Mouse (Mus musculus) midbrain, embryonic 12.5 days (tissue): ENCODE measurements around the gene Ccer2. TPM values are rescaled to one million over a fixed set of nuclear protein-coding genes. Genes with fewer than 3 reads are reported as not detected.
A peak's percentile ranks its signal among the peaks of the same experiment; 100 is the strongest.

Experiments used
- ATAC-seq: fragments of 200-750 bp; cut with Nextera tagmentation; 2 replicates; pipeline ENCODE4 v1.8.0; 2017; ENCODE audit warnings: low read depth, moderate TSS enrichment, moderate library complexity; ENCODE audit not compliant: low FRiP score
- H3K27ac ChIP-seq: fragments of 300-500 bp; sonication (generic); replicated peaks from 2 replicates; pipeline ENCODE4 v1.5.1; 2016; ENCODE audit warnings: mild to moderate bottlenecking
- H3K27me3 ChIP-seq: fragments of 300-500 bp; sonication (generic); 2 replicates; pipeline ENCODE4 v1.6.1; 2016; ENCODE audit warnings: mild to moderate bottlenecking
- H3K36me3 ChIP-seq: fragments of 300-500 bp; sonication (generic); 2 replicates; pipeline ENCODE4 v1.6.1; 2016
- H3K4me1 ChIP-seq: fragments of 300-500 bp; sonication (generic); 2 replicates; pipeline ENCODE4 v1.6.1; 2016
- H3K4me2 ChIP-seq: fragments of 300-500 bp; sonication (generic); replicated peaks from 2 replicates; pipeline ENCODE4 v1.6.1; 2016; ENCODE audit warnings: mild to moderate bottlenecking, moderate library complexity
- H3K4me3 ChIP-seq: fragments of 300-500 bp; sonication (generic); 2 replicates; pipeline ENCODE4 v1.5.1; 2016; ENCODE audit warnings: mild to moderate bottlenecking
- H3K9ac ChIP-seq: fragments of 300-500 bp; sonication (generic); replicated peaks from 2 replicates; pipeline ENCODE4 v1.6.1; 2016; ENCODE audit warnings: mild to moderate bottlenecking, moderate library complexity
- H3K9me3 ChIP-seq: fragments of 300-500 bp; sonication (generic); 2 replicates; pipeline ENCODE4 v1.6.1; 2016; ENCODE audit warnings: mild to moderate bottlenecking
- WGBS: fragments of 180-500 bp; shearing (Covaris S2); methylation state at CpG from one replicate; pipeline ENCODE4 v1.1.7; 2016; 5-methylcytosine and 5-hydroxymethylcytosine counted together
- polyA plus RNA-seq: library from polyadenylated mRNA; unstranded; fragments of >200 nt; fragmentation: Nextera tagmentation; extraction: Ambion mirVana; gene quantifications from 2 replicates; pipeline ENCODE4 v1.2.1, GENCODE M21; 2016

Ccer2 gene
- not detected in 2 replicates for polyA plus RNA-seq

DNA sequence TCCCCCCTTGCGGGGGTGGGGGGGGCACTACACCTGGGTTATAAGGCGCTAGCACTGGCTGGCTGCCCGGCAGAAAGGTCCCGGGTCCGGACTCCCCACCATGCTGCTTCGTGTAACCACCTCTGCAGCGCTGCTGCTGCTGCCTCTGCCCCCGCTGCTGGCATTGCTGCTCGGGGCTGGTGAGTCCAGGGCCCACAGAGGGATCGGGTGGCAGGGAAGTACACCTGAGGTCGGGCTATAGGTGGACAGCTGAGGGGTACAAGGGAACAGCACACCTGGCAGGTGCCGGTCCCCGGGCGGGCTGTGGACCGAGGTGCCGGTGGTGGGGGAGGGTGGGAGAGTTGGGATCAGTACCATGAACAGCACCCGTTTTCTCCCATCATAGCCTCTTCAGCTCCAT lies at the start of gene Ccer2:
Gene Ccer2 (plus strand): TSS at position 96 of the 400 bp plus-strand sequence.
- no peak within 1 kb of the TSS for H3K27ac ChIP-seq
- H3K4me1 ChIP-seq, result peaks cover 7% of the 10 kb centered on the region
- peak within 1 kb of the TSS; percentile 17; the same call in 1 of the 2 replicates for H3K4me3 ChIP-seq
- H3K36me3 ChIP-seq, result peaks cover 46% of the 10 kb centered on the region
- H3K4me2 ChIP-seq, result peak within 1 kb of the TSS; percentile 46
- peaks cover 23% of the 10 kb centered on the region for H3K27me3 ChIP-seq
- H3K9ac ChIP-seq, result 0 out of 2 replicates have a peak within 1 kb of the TSS, but pooled peaks have one; percentile 31
- 0 out of 2 replicates have a peak, but pooled peaks have one; percentile 4 for ATAC-seq
- no peaks in the 10 kb centered on the region for H3K9me3 ChIP-seq
- WGBS, result 5% methylated on average over 13 of the region's 17 CpGs

DNA sequence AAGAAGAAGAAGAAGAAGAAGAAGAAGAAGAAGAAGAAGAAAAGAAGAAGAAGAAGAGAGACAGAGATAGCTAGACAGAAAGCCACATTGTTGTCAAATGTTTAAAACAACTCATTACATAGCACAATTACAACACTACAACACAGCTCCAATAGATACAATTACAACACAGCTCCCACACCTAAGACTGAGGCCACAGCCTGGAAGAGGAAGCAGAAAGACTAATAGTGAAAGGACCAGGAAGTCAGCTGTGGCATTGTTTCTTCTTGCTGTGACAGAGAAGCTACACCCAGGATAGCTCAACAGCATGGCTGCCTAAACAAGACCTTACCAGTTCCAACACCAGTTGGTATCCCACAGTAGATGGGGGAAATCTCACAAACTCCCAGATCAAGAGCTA lies 46.5 kb upstream of the Ccer2 start:
- Histone ChIP-seq H3K27ac (no peak overlapping the region), H3K4me1 (no peaks in the 10 kb centered on the region), H3K9me3 (no peaks in the 10 kb centered on the region), H3K4me2 (no peak overlapping the region), H3K9ac (no peak overlapping the region), H3K36me3 (no peaks in the 10 kb centered on the region), H3K27me3 (no peaks in the 10 kb centered on the region), H3K4me3 (no peak overlapping the region)
- ATAC-seq, result no peak

DNA sequence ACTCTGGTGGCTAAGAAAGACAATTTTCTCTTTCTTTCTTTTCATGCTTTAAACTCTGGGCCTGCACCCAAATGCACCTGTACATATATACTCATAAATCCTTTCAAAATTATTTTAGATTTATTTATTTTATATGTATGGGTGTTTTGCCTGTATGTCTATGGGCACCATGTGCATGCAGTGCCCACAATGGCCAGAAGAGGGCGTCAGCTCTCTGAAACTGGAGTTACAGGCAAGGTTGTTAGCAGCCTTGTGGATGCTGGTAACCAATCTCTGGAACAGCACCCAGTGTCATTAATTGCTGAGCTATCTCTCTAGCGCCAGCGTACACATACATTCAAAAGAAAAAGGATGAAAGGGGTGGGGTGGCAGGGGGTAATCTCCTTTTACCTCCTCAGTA lies 45.0 kb upstream of the Ccer2 start:
- WGBS, result 63% methylated on average over 3 of the region's 3 CpGs
- no peaks in the 10 kb centered on the region for H3K4me1 ChIP-seq
- ATAC-seq, result no peak

DNA sequence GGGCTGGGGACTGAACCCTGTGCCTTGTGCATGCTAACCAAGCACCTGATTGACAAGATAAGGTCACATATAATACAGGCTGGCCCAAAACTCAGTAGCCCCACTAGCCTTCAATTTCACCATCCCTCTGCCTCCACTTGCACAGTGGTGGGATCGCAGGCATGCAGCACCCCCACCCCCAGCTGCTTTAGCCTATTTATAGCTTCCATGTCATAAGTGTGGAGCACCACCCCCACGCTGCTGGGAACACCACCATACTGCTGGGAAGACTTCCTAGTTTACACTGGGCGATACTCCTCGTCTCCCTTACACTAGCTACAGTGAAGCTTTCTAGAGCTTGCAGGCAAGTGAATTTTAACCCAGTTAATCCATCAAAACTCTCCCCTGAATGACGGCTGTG lies 41.3 kb upstream of the Ccer2 start:
- no peaks in the 10 kb centered on the region for H3K9me3 ChIP-seq
- WGBS, result 89% methylated on average over 5 of the region's 5 CpGs
- no peak overlapping the region for H3K9ac ChIP-seq
- H3K27me3 ChIP-seq, result peaks cover 7% of the 10 kb centered on the region; the same call in 1 of the 2 replicates
- no peak for ATAC-seq
- peaks cover 8% of the 10 kb centered on the region; the same call in 1 of the 2 replicates for H3K4me1 ChIP-seq
- no peak overlapping the region for H3K27ac ChIP-seq
- H3K36me3 ChIP-seq, result no peaks in the 10 kb centered on the region
- H3K4me2 ChIP-seq, result no peak overlapping the region
- no peak overlapping the region for H3K4me3 ChIP-seq

More for the DNA sequence above, 45.0 kb upstream of the Ccer2 start:
- no peaks in the 10 kb centered on the region for H3K9me3 ChIP-seq
- H3K4me2 ChIP-seq, result no peak overlapping the region
- no peak overlapping the region for H3K27ac ChIP-seq
- no peak overlapping the region for H3K4me3 ChIP-seq
- no peak overlapping the region for H3K9ac ChIP-seq
- no peaks in the 10 kb centered on the region for H3K27me3 ChIP-seq
- no peaks in the 10 kb centered on the region for H3K36me3 ChIP-seq

DNA sequence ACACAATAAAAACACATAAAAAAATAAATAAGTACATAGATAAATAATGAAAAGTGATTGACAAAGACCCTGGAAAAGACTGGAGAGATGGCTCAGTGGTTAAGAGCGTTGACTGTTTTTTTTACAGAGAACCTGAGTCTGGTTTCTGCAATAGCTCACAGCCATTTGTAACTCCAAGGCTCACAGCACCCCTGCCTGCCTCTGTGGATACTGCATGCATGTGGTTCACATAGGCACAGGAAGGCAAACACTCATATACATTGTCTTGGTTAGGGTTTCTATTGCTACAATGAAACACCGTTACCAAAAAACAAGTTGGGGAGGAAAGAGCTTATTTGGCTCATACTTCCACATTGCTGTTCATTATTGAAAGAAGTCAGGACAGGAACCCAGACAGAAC lies 40.4 kb upstream of the Ccer2 start:
- Histone ChIP-seq H3K27me3 (peaks cover 7% of the 10 kb centered on the region; the same call in 1 of the 2 replicates), H3K4me1 (peaks cover 8% of the 10 kb centered on the region; the same call in 1 of the 2 replicates), H3K4me2 (no peak overlapping the region), H3K4me3 (no peak overlapping the region), H3K9ac (no peak overlapping the region), H3K9me3 (no peaks in the 10 kb centered on the region), H3K27ac (no peak overlapping the region), H3K36me3 (no peaks in the 10 kb centered on the region)
- no peak for ATAC-seq
- WGBS, result 90% methylated on average over 2 of the region's 2 CpGs

DNA sequence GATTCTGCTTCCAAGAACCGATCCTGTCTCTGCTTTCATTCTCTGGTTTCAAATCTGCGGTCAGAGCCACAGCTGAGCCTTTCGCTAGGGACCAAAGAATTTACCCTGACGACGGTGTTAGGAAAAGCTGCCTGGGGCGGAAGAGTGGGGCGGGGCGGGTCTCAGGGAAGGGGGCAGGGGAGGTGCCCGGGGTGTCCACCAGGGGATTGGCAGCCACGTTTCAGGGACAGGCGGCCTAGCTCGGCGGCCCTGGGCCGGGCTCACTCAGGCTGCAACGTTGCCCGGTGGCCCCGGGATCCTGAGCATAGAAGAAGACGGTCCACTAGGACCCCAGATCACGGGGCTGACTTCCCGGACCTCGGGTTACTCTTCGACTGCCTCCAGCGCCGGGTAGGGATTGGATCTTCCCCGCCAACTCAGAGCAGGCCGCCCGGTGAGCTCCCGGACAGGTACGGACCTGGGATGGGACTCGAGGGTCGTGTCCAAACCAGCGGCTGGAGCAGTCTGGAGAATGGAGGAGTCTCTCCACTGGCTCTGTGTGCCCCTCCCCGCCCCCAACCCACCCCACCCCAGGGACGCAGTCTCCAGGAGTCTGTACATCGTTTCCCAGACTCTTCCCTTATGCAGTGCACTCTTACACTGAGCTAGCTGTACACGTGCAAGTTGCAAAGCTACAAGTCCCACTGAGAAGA lies 39.2 kb upstream of the Ccer2 start, which contains the start of gene Fbxo17:
Gene Fbxo17 (plus strand): TSS at position 215 of the 692 bp plus-strand sequence.
- no peaks in the 10 kb centered on the region for H3K36me3 ChIP-seq
- H3K9me3 ChIP-seq, result no peaks in the 10 kb centered on the region
- peak within 1 kb of the TSS; percentile 61; the same call in 1 of the 2 replicates for H3K9ac ChIP-seq
- peak within 1 kb of the TSS; percentile 45 for H3K4me3 ChIP-seq
- H3K4me1 ChIP-seq, result peaks cover 8% of the 10 kb centered on the region; the same call in 1 of the 2 replicates
- peaks cover 7% of the 10 kb centered on the region; the same call in 1 of the 2 replicates for H3K27me3 ChIP-seq
- peak within 1 kb of the TSS; percentile 75 for H3K4me2 ChIP-seq
- 2% methylated on average over 36 of the region's 36 CpGs for WGBS
- peak; percentile 80; the same call in 1 of the 2 replicates for ATAC-seq
- no peak within 1 kb of the TSS for H3K27ac ChIP-seq

DNA sequence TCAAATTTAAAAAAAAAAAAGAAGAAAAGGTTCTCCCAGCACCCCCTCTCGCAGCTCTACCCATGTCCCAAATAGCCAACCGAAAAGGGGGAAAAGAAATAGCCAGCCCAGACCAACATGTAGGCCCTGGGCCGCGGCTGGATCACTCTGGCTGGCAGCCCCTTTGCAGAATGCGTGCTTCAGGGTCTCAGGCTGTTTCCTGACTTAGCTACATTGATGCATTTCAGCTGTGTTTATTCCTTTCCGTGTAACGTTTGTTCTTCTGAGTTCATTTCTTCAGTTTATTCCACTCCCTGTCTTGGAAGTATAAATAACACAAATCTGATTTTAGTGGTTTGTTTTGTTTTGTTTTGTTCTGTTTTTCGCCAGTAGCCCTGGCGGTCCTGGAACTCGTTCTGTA lies 38.2 kb upstream of the Ccer2 start:
- H3K9ac ChIP-seq, result no peak overlapping the region
- H3K9me3 ChIP-seq, result no peaks in the 10 kb centered on the region
- no peak overlapping the region for H3K4me3 ChIP-seq
- no peak overlapping the region for H3K27ac ChIP-seq
- H3K4me2 ChIP-seq, result no peak overlapping the region
- WGBS, result 90% methylated on average over 10 of the region's 10 CpGs
- H3K4me1 ChIP-seq, result peaks cover 8% of the 10 kb centered on the region; the same call in 1 of the 2 replicates
- H3K27me3 ChIP-seq, result peaks cover 7% of the 10 kb centered on the region; the same call in 1 of the 2 replicates
- ATAC-seq, result no peak
- no peaks in the 10 kb centered on the region for H3K36me3 ChIP-seq

DNA sequence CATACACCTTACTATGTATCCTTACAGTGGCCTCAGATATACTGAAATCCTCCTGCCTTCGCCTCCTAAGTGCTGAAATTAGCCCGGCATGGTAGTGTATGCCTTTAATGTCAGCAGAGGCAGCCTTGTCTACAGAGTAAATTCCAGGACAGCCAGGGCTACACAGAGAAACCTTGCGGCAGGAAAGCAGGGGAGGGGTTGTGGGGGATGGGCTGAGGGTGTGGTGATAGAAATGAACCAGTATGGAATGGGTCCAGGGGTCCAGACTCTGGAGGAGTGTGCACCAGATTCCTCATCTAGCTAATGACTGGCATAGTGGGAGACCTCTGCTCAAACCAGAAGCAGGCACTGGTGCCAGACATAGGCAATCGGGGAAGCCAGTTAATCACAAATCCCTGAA lies 36.8 kb upstream of the Ccer2 start:
- Histone ChIP-seq H3K27ac (no peak overlapping the region), H3K27me3 (peaks cover 7% of the 10 kb centered on the region; the same call in 1 of the 2 replicates), H3K4me3 (no peak overlapping the region), H3K9me3 (no peaks in the 10 kb centered on the region), H3K36me3 (no peaks in the 10 kb centered on the region), H3K4me2 (no peak overlapping the region), H3K4me1 (peaks cover 8% of the 10 kb centered on the region; the same call in 1 of the 2 replicates), H3K9ac (no peak overlapping the region)
- WGBS, result 72% methylated on average over 4 of the region's 4 CpGs
- no peak for ATAC-seq

DNA sequence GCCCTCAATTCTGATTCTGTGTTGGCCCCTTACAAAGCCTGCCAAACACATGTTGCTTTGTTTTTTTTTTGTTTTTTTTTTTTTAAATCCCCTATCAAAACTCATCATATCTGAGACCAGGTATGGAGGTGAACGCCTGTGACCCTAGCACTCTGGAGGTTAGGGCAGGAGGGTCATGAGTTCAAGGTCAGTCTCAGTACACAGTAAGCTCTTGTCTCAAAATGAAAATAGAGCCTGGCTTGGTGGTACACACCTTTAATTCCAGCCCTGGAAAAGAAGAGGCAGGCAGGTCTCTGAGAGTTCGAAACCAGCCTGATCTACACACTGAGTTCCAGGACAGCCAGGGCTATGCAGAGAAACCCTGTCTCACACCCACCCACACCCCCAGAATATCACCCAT lies 36.3 kb upstream of the Ccer2 start:
- H3K4me1 ChIP-seq, result peaks cover 8% of the 10 kb centered on the region; the same call in 1 of the 2 replicates
- no peaks in the 10 kb centered on the region for H3K9me3 ChIP-seq
- no peak overlapping the region for H3K4me2 ChIP-seq
- H3K27me3 ChIP-seq, result peaks cover 7% of the 10 kb centered on the region; the same call in 1 of the 2 replicates
- H3K27ac ChIP-seq, result no peak overlapping the region
- 86% methylated on average over 2 of the region's 2 CpGs for WGBS
- no peak for ATAC-seq
- H3K4me3 ChIP-seq, result no peak overlapping the region
- H3K9ac ChIP-seq, result no peak overlapping the region
- no peaks in the 10 kb centered on the region for H3K36me3 ChIP-seq

DNA sequence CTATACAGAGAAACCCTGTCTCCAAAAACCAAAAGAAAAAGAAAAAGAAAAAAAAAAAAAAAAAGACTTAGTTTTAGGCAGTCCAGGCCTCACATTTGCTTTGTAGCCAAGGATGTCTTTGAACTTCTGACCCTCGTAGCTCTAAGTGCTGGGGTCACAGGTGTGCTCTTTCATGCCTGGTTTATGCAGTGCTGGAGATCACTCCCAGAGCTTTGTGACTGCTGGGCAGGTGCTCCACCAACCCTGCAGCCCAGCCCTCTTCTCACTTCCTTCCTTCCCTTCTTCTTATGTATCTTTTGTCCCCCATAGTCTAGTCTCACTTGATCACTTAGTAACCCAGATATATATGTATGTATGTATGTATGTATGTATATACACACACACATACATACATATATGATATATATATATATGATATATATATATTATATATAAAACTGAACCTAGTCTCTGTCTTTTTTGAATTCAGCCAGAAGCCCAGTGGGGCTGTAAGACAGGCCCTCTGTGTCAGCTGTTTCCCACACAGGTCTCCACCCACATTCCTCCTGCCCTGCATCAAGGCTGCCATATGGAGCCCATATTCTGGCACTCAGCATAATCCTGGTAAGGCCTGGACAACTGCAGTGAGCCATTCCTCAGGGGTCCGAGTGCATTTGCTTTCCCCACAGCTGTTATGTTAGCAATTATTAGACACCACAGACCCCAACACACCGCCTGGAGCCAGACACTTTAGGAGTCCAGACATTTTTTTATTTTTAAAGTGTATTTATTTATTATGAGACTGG lies 35.0 kb upstream of the Ccer2 start:
- no peak for ATAC-seq
- no peak overlapping the region for H3K27ac ChIP-seq
- WGBS, result 77% methylated on average over 3 of the region's 3 CpGs
- no peaks in the 10 kb centered on the region for H3K36me3 ChIP-seq
- H3K4me3 ChIP-seq, result no peak overlapping the region
- peaks cover 7% of the 10 kb centered on the region; the same call in 1 of the 2 replicates for H3K27me3 ChIP-seq
- H3K9ac ChIP-seq, result no peak overlapping the region
- H3K9me3 ChIP-seq, result no peaks in the 10 kb centered on the region
- H3K4me1 ChIP-seq, result peaks cover 8% of the 10 kb centered on the region; the same call in 1 of the 2 replicates
- H3K4me2 ChIP-seq, result no peak overlapping the region

DNA sequence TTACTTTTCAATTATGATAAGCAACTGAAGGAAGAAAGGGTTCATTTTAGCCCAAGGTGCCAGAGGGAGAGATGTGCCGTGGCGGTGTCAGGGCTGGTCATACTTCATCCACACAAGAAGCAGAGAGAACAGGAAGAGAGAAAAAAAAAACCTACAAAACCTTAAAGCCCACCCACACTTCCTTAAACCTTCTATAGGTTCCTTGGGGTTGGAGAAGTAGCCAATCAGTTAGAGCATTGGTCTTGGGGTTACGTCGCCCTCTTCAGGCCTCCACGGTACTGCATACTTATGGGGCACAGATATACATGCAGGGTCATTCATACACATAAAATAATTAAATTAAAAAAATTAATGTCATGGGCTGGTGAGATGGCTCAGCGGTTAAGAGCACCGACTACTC lies 33.9 kb upstream of the Ccer2 start:
- no peaks in the 10 kb centered on the region for H3K9me3 ChIP-seq
- H3K36me3 ChIP-seq, result no peaks in the 10 kb centered on the region
- no peak overlapping the region for H3K4me2 ChIP-seq
- peaks cover 4% of the 10 kb centered on the region; the same call in 1 of the 2 replicates for H3K4me1 ChIP-seq
- no peak overlapping the region for H3K9ac ChIP-seq
- no peak for ATAC-seq
- peaks cover 4% of the 10 kb centered on the region; the same call in 1 of the 2 replicates for H3K27me3 ChIP-seq
- WGBS, result 95% methylated on average over 7 of the region's 7 CpGs
- no peak overlapping the region for H3K4me3 ChIP-seq
- no peak overlapping the region for H3K27ac ChIP-seq

DNA sequence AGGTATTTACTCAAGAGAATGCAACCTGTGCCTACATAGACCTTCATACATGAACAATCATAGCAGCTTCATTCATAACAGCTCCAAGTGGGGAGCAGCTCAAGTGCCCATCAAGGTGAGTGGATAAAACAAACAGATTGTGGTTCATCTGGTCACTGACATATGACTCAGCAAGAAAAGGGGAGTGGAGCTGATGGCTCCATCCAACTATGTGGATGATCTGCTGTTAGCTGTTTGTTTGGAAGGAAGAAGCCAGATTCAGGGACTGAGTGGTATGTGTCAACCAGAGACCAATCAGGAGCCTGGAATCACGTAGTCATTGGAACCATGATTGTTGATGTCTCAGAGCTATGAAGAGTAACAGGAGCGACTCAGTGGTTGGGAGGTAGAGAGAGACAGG lies 31.4 kb upstream of the Ccer2 start:
- Histone ChIP-seq H3K27me3 (no peaks in the 10 kb centered on the region; the same call in 1 of the 2 replicates), H3K4me3 (no peak overlapping the region), H3K9ac (no peak overlapping the region), H3K27ac (no peak overlapping the region), H3K9me3 (no peaks in the 10 kb centered on the region), H3K36me3 (no peaks in the 10 kb centered on the region), H3K4me2 (no peak overlapping the region), H3K4me1 (peaks cover 7% of the 10 kb centered on the region; the same call in 1 of the 2 replicates)
- 94% methylated on average over 2 of the region's 2 CpGs for WGBS
- ATAC-seq, result no peak
